Mouse (Mus musculus): ENCODE results near the gene Cit.
A peak's percentile ranks its signal among the peaks of the same experiment; 100 is the strongest.

Cit gene

DNA sequence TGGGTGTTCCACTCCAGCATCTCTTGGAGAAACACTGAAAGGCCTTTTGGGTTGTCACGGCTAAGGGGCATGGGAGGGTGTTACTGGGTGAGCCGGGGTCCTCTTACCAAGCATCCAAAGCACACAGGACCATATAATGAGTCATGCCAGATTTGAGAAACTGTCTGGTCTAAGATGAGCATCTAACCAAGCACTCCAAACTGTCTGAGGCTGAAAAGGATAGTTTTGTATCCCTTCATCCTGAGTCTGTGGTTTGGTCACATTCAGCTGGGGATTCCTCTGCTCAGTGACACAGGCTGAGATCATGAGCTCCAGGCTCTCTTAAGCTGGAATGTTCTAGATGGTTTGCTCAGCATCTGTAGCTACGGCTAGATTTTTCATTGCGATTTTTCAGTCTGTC lies 7.4 kb downstream of the Cit start:
- DNase-seq, result no peak

DNA sequence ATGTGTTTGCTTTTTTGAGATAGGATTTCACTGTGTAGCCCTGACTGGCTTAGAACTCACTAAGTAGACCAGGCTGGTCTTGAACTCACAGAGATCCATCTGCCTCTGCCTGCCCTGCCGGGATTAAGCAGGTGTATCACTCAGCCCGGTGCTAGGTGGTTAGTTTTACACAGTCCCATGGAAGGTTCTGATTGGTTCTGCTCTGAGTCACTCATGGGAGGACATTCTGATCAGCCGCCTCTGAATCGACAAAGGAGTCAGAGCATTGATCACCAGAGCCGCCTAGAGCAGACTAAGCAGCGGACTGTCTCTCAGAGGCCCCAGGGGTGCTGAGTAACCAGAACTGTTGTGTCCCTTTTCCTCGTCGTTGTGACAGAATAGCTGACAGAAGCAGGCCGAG lies 8.6 kb downstream of the Cit start:
- no peak for DNase-seq

- peak; percentile 69 to 82 for DNase-seq
These were observed 9.3 kb downstream of the Cit start for GRCm38 (mm10) chr5:115854370-115854769.

DNA sequence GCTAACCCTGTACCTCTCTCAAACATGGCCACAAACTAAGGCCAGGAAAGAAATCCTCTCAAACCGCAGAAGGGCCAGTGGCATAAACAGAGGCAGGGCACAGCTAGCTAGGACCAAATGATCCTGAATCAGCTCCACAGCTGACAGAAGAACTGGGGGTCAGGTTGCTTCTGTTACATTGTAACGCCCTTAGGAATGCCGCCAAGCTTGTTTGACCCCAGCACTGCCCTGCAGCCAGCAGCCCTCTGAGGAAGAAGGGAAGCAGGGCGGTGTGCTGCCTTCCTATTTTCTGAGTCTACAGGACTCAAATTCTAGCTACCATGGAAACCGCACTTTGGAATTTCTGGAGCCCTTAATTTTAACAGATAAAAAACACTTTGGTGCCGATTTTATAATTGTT lies 13.6 kb downstream of the Cit start:
- DNase-seq, result peak in 1 of 2 experiments; percentile 45

DNA sequence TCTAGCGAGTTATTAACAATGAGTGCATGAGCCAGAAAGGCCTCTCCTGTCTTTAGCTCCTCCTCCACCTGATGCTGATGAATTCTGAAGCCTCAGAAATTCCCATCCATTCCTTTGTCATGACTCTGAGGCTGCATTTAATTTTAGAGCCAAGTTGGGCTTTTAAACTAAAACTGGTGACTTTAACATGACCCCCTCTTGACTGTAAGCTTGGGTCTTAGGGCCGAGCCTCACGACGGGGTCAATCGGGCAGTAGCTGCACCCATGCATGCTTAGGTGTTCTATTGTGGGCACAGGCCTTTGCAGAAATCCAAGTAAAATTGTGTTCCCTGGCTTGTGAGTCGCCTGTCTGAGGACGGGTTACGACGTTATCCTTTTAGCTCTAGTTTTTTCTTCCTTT lies 14.4 kb downstream of the Cit start:
- DNase-seq, result no peak

DNA sequence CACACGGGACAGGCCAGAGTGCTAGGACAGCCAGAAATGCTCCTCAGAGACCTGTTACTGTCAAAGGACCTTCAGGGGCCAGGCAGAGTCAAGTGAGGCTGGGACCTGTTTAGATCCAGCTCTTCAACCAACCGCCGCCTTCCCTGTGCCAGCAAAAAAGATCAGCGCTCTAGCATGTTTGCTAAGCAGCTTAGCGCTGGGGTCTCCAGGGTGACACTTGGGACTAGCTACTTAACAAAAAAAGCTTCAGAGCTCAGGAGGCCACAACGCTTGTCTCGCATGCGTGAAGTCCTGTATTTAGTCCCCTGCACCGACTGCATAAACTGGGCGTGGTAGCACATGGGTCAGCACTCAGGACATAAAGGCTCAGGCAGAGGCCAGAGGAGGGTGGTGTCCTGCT lies 16.9 kb downstream of the Cit start:
- no peak for DNase-seq

DNA sequence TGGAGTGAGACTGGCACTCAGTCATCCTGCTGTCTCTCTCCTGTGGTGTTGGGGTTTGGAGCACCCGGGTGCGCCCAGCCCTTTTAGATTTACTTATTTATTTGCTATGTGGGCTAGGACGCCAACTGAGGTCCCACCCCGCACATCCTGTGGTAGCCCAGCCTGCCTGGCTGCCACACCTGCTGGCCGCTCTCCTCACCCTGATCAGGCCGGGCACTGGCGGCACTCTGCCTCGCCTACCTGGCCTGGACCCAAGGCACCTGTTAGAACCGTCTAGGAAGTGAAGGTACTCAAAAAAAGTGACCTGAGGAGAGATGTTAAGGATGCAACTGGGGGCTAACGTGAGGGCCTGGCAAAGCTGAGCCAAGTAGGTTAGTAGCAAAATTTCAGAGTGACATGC lies 17.4 kb downstream of the Cit start:
- peak in 1 of 2 experiments; percentile 55 for DNase-seq

- DNase-seq, result peak; percentile 32 to 48
These were observed 21.2 kb downstream of the Cit start for GRCm38 (mm10) chr5:115866296-115866695.

DNA sequence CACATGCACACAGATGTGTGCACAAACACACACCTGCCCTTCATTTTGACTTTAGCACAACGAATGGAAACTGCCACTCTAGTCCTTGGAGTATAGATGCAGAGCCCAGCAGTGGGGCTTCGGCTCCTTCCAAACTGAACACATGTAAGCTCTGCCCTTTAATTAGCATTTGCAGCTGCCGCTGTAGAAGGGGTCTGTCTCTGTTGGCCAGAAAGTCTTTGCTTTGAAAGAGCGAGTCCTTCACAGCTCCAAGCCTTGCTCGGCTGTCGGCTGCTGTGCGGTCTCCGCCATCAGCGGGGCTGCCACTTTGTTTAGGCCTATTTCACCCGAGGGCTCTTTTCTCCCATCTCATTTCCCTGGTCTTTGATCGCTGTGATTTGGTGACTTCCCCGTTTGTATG lies 23.5 kb downstream of the Cit start:
- DNase-seq, result no peak

- no peak for DNase-seq
These were observed 24.1 kb downstream of the Cit start for GRCm38 (mm10) chr5:115869198-115869597.

- no peak for DNase-seq
These were observed 26.1 kb downstream of the Cit start for GRCm38 (mm10) chr5:115871153-115871552.

DNA sequence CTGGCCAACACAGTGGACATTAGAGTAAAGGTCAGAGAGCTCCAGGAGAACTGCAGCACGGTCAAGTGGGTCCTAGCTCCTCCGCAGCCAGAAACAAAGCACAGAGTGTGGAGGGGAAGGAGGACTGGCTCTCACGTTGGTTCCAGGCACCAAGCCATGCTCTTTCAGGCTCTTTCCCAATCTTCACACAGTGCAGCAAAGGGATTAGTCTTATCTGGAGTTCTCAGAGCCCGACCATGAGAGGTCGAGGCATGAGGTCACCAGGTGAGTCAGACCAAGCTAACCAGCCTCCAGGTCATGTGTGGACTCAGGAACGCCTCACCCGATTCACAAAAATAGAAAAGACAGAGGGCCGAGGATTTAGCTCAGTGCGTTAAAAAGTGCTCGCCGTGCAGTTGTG lies 27.0 kb downstream of the Cit start:
- DNase-seq, result peak; percentile 47 to 64

- no peak for DNase-seq
These were observed 27.9 kb downstream of the Cit start for GRCm38 (mm10) chr5:115872956-115873355.

GRCm38 (mm10) chr5:115877425-115877824 lies 32.3 kb downstream of the Cit start:
- DNase-seq, result no peak

GRCm38 (mm10) chr5:115882165-115882564 lies 37.1 kb downstream of the Cit start:
- no peak for DNase-seq

DNA sequence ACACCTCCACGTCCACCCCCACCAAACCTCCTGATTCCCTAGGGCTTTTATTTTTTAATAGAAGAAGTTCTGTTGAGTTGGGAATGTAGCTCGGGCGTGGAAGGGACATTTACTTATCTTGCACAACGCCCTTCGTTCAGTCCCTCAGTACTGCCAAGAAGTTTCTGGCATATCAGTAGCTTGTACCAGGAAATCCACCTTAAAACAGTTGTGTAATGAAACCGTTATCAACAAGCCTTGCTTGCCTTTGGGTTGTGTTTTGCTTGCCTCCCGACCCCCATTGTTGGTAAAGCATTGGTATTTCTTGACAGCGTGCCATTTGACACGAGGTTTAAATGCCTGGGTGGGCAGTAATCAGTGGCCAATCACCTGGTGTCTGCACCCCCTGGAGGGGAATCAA lies 39.4 kb downstream of the Cit start:
- no peak for DNase-seq

- no peak for DNase-seq
These were observed 48.7 kb downstream of the Cit start for GRCm38 (mm10) chr5:115893772-115894171.

DNA sequence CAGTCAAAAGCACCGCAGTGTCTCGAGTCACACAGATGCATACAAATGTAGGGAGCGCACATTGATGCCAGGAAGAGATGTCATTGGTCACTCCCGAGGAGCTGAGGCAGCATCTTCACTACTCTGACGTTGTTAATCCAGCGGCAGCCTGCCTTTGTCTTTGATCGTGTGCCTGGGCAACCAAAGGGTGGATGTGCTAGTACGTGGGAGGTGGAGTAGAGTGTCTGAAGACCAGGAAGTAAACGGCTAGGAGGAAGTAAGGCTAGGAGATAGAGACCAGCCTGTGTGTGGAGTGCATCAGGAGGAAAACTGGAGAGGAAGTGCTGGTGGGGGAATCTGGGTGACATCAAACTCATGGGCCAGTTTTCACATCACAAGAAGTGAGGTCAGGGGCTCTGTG lies 52.0 kb downstream of the Cit start:
- no peak for DNase-seq

- DNase-seq, result peak; percentile 13 to 36
These were observed 62.2 kb downstream of the Cit start for GRCm38 (mm10) chr5:115907037-115908009.

GRCm38 (mm10) chr5:115908251-115908650 lies 63.2 kb downstream of the Cit start:
- DNase-seq, result no peak

- no peak for DNase-seq
These were observed 63.6 kb downstream of the Cit start for GRCm38 (mm10) chr5:115908699-115909098.

DNA sequence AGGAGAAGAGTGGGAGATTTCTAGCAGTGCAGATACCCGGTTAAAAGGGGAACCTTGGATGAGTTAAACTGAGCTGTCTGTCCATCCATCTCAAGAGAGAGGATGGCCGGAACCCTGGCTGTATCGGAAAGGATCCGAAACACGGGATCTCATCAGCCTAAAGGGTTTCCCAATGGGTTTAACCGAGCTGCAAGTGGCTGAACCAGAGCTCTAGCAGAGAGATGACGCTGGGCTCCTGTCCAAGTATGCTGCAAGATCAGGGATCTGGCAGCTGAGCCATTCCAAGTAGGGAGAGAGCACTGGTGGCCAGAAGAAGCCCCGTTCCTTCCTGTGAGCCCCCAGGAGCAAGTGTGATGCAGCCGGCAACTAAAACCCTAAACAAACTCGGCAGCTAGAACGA lies 64.0 kb downstream of the Cit start:
- DNase-seq, result peak; percentile 29 to 51

DNA sequence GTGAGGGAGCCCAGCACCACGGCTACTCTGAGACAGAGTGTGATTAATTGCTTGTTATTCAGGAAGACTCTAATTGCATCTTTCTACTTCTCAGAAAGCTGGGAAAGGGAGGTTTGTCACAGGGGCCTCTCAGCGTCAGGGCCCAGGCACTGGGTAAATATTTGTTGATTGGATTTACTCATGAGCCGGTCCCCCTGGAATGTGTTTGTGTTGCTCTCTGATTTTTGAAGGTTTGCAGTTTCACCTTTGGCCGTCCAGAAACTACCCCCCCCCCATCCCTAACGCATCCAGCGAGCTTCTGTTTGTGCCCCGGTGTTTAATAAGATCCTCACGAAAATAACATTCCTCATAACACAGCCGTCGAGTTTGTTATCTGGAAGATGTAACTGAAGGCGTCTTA lies 65.4 kb downstream of the Cit start:
- DNase-seq, result no peak

GRCm38 (mm10) chr5:115915481-115915880 lies 70.4 kb downstream of the Cit start:
- DNase-seq, result no peak

GRCm38 (mm10) chr5:115917960-115918359 lies 72.9 kb downstream of the Cit start:
- no peak for DNase-seq
